Mouse (Mus musculus) erythroblast, embryonic 14.5 days (primary cell): ENCODE measurements around the gene Zscan5b.

ENCODE experiments used
- GATA1 ChIP-seq: IDR thresholded peaks from 2 replicates; pipeline ENCODE4 v1.6.1; 2012; ENCODE audit warnings: low read length, inconsistent platforms, mixed read lengths
- TAL1 ChIP-seq: IDR thresholded peaks from 3 replicates; pipeline ENCODE4 v1.6.1; 2012; ENCODE audit warnings: low read length, inconsistent platforms, mixed read lengths

- TF ChIP-seq TAL1 (no peak), GATA1 (no peak)
These were observed 30.3 kb downstream of the Zscan5b start, which contains the start of gene Epp13 for GRCm38 (mm10) chr7:6252410-6252809.
